Mouse (Mus musculus) neural tube, embryonic 14.5 days (tissue): ENCODE measurements around the gene Usp33. TPM values are rescaled to one million over a fixed set of nuclear protein-coding genes. Genes with fewer than 3 reads are reported as not detected.
"Not testable (repeated sequence)": the region's sequence is repeated elsewhere in the genome, so short reads cannot be mapped to it uniquely, and the experiment has no call there.

ENCODE experiments used
- ATAC-seq: fragments of 200-750 bp; cut with Nextera tagmentation; 2 replicates; pipeline ENCODE4 v1.8.0; 2017; ENCODE audit warnings: low read depth, mild to moderate bottlenecking, moderate TSS enrichment, moderate library complexity
- H3K27ac ChIP-seq: fragments of 300-500 bp; sonication (generic); 2 replicates; pipeline ENCODE4 v1.5.1; 2014; ENCODE audit warnings: low read depth, mild to moderate bottlenecking, control low read depth, low read length, moderate library complexity, mixed read lengths
- H3K27me3 ChIP-seq: fragments of 300-500 bp; sonication (generic); 2 replicates; pipeline ENCODE4 v1.6.1; 2014; ENCODE audit warnings: low read length; ENCODE audit not compliant: control insufficient read depth, insufficient read depth
- H3K36me3 ChIP-seq: fragments of 300-500 bp; sonication (generic); 2 replicates; pipeline ENCODE4 v1.6.1; 2014; ENCODE audit warnings: low read length, mixed read lengths; ENCODE audit not compliant: control insufficient read depth, insufficient read depth
- H3K4me1 ChIP-seq: fragments of 300-500 bp; sonication (generic); 2 replicates; pipeline ENCODE4 v1.6.1; 2014; ENCODE audit warnings: low read length; ENCODE audit not compliant: control insufficient read depth, insufficient read depth
- H3K4me2 ChIP-seq: fragments of 300-500 bp; sonication (generic); 2 replicates; pipeline ENCODE4 v1.6.1; 2014; ENCODE audit warnings: mild to moderate bottlenecking, low read depth, low read length, control low read depth
- H3K4me3 ChIP-seq: fragments of 300-500 bp; sonication (generic); 2 replicates; pipeline ENCODE4 v1.5.1; 2014; ENCODE audit warnings: low read depth, low read length, control low read depth, mixed read lengths
- H3K9ac ChIP-seq: fragments of 300-500 bp; sonication (generic); replicated peaks from 2 replicates; pipeline ENCODE4 v1.6.1; 2014; ENCODE audit warnings: low read depth, mild to moderate bottlenecking, control low read depth, low read length, mixed read lengths
- H3K9me3 ChIP-seq: fragments of 300-500 bp; sonication (generic); 2 replicates; pipeline ENCODE4 v1.6.1; 2016; ENCODE audit warnings: low read length; ENCODE audit not compliant: control insufficient read depth
- WGBS: fragments of 180-500 bp; shearing (Covaris S2); extraction: QIAGEN DNeasy Blood & Tissue Kit; methylation state at CpG from one replicate; pipeline ENCODE4 v1.1.7; 2014; 5-methylcytosine and 5-hydroxymethylcytosine counted together
- polyA plus RNA-seq: library from polyadenylated mRNA; unstranded; fragments of >200 nt; fragmentation: Nextera tagmentation; extraction: Ambion mirVana; gene quantifications from 2 replicates; pipeline ENCODE4 v1.2.1, GENCODE M21; 2014

Gene Usp33
- polyA plus RNA-seq, 1 experiment from 2014 or later = 126 TPM

- WGBS = 78% methylated on average over 14 of the region's 14 CpGs
- not testable (repeated sequence) for H3K9ac ChIP-seq, H3K4me3 ChIP-seq, H3K27me3 ChIP-seq, H3K4me1 ChIP-seq, H3K9me3 ChIP-seq, H3K4me2 ChIP-seq, ATAC-seq, H3K36me3 ChIP-seq, H3K27ac ChIP-seq
Observed at GRCm38 (mm10) chr3:152314666-152315065, 31.6 kb upstream of the Usp33 start.

GRCm38 (mm10) chr3:152315613-152316012, 30.7 kb upstream of the Usp33 start:
- H3K9me3 ChIP-seq = no peaks in the 10 kb centered on the region
- no peaks in the 10 kb centered on the region for H3K27me3 ChIP-seq
- H3K4me2 ChIP-seq = no peak overlapping the region
- H3K4me3 ChIP-seq = no peak overlapping the region
- 11% methylated on average over 7 of the region's 7 CpGs for WGBS
- no peaks in the 10 kb centered on the region for H3K4me1 ChIP-seq
- H3K9ac ChIP-seq = no peak overlapping the region
- peaks cover 10% of the 10 kb centered on the region for H3K36me3 ChIP-seq
- no peak overlapping the region for H3K27ac ChIP-seq
- peak; percentile 81; the same call in 1 of the 2 replicates for ATAC-seq

DNA sequence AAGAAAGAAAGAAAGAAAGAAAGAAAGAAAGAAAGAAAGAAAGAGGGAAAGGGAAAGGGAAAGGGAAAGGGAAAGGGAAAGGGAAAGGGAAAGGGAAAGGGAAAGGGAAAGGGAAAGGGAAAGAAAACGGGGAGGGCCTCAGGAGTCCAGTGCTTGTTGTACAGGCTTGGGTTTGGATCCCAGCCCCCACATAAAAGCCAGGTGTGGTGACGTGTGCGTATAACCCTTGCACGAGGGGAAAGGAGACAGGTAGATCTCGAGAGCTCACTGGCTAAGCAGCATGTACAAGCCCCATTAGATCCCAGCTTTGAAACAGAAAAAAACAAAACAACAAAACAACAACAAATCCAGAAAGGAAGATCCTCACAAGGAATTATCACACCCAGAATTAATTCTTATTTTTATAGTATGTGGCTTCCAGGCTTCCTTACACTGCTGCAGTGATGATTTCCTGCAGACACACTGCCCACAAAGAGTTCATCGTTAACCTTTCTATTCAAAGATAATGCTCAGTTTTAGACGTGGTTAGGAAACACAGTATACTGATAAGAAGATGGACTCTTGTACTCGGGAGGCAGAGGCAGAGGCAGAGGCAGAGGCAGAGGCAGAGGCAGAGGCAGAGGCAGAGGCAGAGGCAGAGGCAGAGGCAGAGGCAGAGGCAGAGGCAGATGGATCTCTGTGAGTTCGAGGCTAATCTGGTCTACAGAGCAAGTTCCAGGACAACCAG, 29.7 kb upstream of the Usp33 start:
- H3K27ac ChIP-seq, H3K27me3 ChIP-seq, H3K4me2 ChIP-seq, H3K9me3 ChIP-seq, H3K4me3 ChIP-seq, ATAC-seq, H3K4me1 ChIP-seq, H3K9ac ChIP-seq: not testable (repeated sequence)
- WGBS = 90% methylated on average over 9 of the region's 9 CpGs
- H3K36me3 ChIP-seq = peaks cover 14% of the 10 kb centered on the region

DNA sequence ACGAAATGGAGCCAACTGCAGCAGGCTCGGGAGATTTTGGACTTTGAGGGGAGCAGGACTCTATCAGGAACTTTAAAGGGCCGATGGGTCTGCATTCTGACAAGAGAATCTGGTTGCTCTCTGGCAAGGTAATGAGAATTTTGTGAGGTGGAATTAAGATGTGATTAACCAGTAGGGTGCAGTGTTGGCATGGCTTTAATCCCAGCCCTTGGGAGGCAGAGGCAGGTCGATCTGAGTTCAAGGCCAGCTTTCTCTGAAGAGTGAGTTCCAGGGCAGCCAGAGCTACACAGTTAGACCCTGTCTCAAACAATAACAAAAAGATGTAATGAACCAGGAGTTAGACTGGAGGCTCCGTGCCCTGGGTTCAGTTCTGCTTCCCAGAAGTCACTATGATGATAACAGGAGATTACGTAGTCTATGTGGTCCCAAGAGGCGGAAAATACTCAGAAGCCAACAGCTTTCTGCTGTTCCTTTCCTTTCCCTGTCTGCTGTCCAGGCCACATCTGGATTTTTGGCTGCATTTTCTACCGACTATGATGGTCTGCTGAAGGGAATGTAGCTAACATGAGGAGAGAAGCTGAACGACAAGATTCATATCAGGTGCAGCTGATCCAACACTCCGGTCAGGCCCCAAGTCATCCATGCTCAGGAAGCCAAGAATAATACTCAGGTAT, 25.2 kb upstream of the Usp33 start:
- no peaks in the 10 kb centered on the region for H3K4me1 ChIP-seq
- 94% methylated on average over 10 of the region's 10 CpGs for WGBS
- no peak overlapping the region for H3K4me2 ChIP-seq
- H3K27ac ChIP-seq = no peak overlapping the region
- H3K4me3 ChIP-seq = no peak overlapping the region
- peaks cover 6% of the 10 kb centered on the region for H3K36me3 ChIP-seq
- no peak for ATAC-seq
- H3K9ac ChIP-seq = no peak overlapping the region
- H3K9me3 ChIP-seq = no peaks in the 10 kb centered on the region
- no peaks in the 10 kb centered on the region for H3K27me3 ChIP-seq

DNA sequence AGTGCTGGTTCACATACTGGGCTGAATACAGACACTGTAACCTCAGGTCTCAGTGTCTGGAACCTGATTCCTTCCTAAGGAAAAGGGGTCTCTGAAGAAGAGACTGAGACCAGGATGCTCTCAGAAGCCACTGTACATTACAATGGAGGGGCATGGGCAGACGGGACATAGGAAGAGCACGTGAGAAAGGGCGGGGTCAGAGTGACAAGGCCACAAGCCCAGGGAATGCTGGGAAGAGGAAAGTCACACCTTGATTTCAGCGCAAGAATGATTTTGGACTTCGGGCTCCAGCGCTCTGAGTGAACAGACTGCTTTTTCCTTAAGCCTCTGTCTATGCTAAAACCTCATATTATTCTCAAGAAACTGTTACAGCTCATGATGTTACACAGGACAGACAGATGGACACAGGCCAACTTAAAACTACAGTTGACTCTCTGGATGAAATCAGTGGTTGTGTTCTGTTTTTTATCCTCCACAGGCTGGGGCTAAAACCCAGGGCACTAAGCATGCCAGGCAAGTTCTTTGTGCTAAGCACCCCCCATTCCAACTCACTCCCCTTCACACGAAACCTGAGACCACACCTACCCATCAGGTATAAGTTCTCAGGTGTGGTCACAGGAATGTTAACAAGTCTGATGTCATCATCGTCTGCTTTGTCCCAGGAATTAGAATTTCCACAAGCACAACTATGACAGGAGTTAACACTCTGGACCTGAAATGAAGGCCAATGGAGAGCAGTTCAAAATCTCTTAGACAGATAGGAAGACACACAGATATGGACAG, 24.3 kb upstream of the Usp33 start:
- H3K4me2 ChIP-seq = no peak overlapping the region
- no peak overlapping the region for H3K9ac ChIP-seq
- H3K4me3 ChIP-seq = no peak overlapping the region
- no peaks in the 10 kb centered on the region for H3K4me1 ChIP-seq
- 93% methylated on average over 8 of the region's 8 CpGs for WGBS
- no peaks in the 10 kb centered on the region for H3K27me3 ChIP-seq
- no peaks in the 10 kb centered on the region for H3K9me3 ChIP-seq
- H3K36me3 ChIP-seq = peaks cover 6% of the 10 kb centered on the region
- H3K27ac ChIP-seq = no peak overlapping the region
- no peak for ATAC-seq

- ATAC-seq = no peak
- Histone ChIP-seq H3K27ac (no peak overlapping the region), H3K4me2 (no peak overlapping the region), H3K36me3 (peaks cover 15% of the 10 kb centered on the region), H3K9ac (no peak overlapping the region), H3K9me3 (no peaks in the 10 kb centered on the region), H3K4me3 (no peak overlapping the region), H3K4me1 (no peaks in the 10 kb centered on the region), H3K27me3 (no peaks in the 10 kb centered on the region)
- WGBS = 97% methylated on average over 5 of the region's 6 CpGs
Observed at GRCm38 (mm10) chr3:152332104-152332503, 14.2 kb upstream of the Usp33 start.

DNA sequence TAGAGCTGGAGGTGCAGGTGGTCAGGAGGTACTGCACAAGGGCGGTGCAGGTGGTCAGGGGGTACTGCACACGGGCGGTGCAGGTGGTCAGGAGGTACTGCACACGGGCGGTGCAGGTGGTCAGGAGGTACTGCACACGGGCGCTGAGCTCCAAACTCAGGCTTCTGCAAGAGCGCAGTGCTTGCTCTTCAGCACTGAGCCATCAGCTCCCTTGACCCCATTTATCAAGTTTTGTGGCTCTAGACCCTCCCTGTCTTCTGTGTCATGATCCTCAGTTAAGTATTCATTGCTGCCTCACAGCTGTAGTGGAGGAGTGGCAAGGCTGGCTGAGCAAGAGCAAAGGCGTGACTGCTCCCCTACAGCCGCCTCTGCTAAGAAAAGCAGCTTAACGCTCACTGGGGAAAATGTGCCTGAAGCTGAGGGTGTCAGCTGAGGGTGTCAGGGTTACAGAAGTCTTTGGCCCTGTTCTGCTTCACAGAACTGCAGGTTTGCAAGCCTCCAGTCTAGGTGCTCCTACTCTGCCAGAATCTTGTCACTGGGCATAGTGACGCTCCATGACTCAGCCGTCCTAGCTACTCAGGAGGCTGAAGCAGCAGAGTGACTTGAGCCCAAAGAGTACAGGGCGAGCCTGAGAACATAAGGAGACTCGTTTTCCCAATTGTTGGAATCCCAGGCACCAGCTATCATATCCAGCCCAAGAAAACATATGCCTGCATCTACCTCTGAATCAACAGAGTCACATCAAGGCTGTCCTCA, 13.6 kb upstream of the Usp33 start:
- peaks cover 19% of the 10 kb centered on the region for H3K36me3 ChIP-seq
- no peak for ATAC-seq
- WGBS = 92% methylated on average over 15 of the region's 15 CpGs

DNA sequence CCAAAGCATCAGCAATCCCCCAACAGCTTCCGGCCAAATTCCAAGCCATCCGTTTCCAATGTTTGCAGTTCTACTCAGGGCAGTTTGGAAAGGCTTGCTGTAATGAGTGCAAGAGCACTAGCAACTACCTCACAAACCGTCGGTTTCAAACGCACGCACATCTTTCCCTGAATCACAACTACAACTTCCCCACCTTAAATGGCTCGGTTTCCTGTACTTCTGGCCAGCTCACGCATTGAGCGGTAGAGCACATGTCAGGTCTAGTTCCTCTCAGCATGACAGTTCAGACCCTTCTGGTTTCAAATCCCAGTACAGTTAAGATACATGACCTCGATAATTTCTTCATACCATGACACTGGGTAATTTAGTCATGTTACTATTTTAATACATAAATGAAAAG, 12.6 kb upstream of the Usp33 start:
- Histone ChIP-seq H3K36me3 (peaks cover 19% of the 10 kb centered on the region), H3K27ac (no peak overlapping the region), H3K9ac (no peak overlapping the region), H3K27me3 (no peaks in the 10 kb centered on the region), H3K4me1 (no peaks in the 10 kb centered on the region), H3K9me3 (no peaks in the 10 kb centered on the region), H3K4me2 (no peak overlapping the region), H3K4me3 (no peak overlapping the region)
- no peak for ATAC-seq
- 96% methylated on average over 10 of the region's 10 CpGs for WGBS

More for the DNA sequence above, 13.6 kb upstream of the Usp33 start:
- H3K4me3 ChIP-seq = no peak overlapping the region
- H3K4me2 ChIP-seq = no peak overlapping the region
- no peaks in the 10 kb centered on the region for H3K27me3 ChIP-seq
- no peak overlapping the region for H3K9ac ChIP-seq
- no peaks in the 10 kb centered on the region for H3K4me1 ChIP-seq
- H3K27ac ChIP-seq = no peak overlapping the region
- H3K9me3 ChIP-seq = no peaks in the 10 kb centered on the region
